Mouse (Mus musculus): Measurements from ENCODE around the gene Ppm1h. TPM values are rescaled to one million over a fixed set of nuclear protein-coding genes. Genes with fewer than 3 reads are reported as not detected.

The Ppm1h gene
- polyA plus RNA-seq, 1 experiment from 2014 or later: 33.5 TPM

GRCm38 (mm10) chr10:122887528-122888183 is 209.1 kb downstream of the Ppm1h start:
- no peaks in the 10 kb centered on the region for H3K27me3 ChIP-seq (ENCODE audit: insufficient read depth, low read length)
- 34% methylated on average over 10 of the region's 10 CpGs for whole genome bisulfite sequencing
- ATAC-seq (replicated peaks; ENCODE audit: low FRiP score, low read depth) (0 out of 2 replicates have a peak, but pooled peaks have one; percentile 11), DNase-seq (ENCODE audit: low spot score) (peak; percentile 41)
- H3K27ac ChIP-seq: peak overlapping the region; percentile 90; the same call in 1 of the 2 replicates
- 0 out of 2 replicates have a peak overlapping the region, but pooled peaks have one; percentile 10 for H3K9ac ChIP-seq (ENCODE audit: low read depth, low read length)
- H3K4me2 ChIP-seq (ENCODE audit: low read length): no peak overlapping the region
- no peak for TF ChIP-seq CTCF (IDR thresholded peaks at IDR 0.05; ENCODE audit: low read depth)
- H3K36me3 ChIP-seq (ENCODE audit: insufficient read depth, low read length): no peaks in the 10 kb centered on the region
- H3K9me3 ChIP-seq (replicated peaks; ENCODE audit: low read length): no peaks in the 10 kb centered on the region
- H3K4me1 ChIP-seq (replicated peaks; ENCODE audit: insufficient read depth, low read length): peaks cover 44% of the 10 kb centered on the region
- no peak overlapping the region for H3K4me3 ChIP-seq (replicated peaks; ENCODE audit: low read depth, low read length)

- WGBS: 80% methylated on average over 14 of the region's 14 CpGs
- TF ChIP-seq CTCF (IDR thresholded peaks at IDR 0.05; ENCODE audit: low read depth): no peak
- no peak for ATAC-seq (replicated peaks; ENCODE audit: low FRiP score, low read depth)
Measured at GRCm38 (mm10) chr10:122890682-122891350, 212.3 kb downstream of the Ppm1h start.

GRCm38 (mm10) chr10:122891461-122891860 is 212.9 kb downstream of the Ppm1h start:
- no peak overlapping the region for H3K9ac ChIP-seq (ENCODE audit: low read depth, low read length)
- no peak overlapping the region for H3K4me2 ChIP-seq (ENCODE audit: low read length)
- TF ChIP-seq CTCF (IDR thresholded peaks at IDR 0.05; ENCODE audit: low read depth): no peak
- no peaks in the 10 kb centered on the region for H3K9me3 ChIP-seq (replicated peaks; ENCODE audit: low read length)
- H3K4me1 ChIP-seq (replicated peaks; ENCODE audit: insufficient read depth, low read length): peaks cover 25% of the 10 kb centered on the region
- 62% methylated on average over 6 of the region's 6 CpGs for WGBS
- no peaks in the 10 kb centered on the region for H3K36me3 ChIP-seq (ENCODE audit: insufficient read depth, low read length)
- no peak overlapping the region for H3K4me3 ChIP-seq (replicated peaks; ENCODE audit: low read depth, low read length)
- H3K27me3 ChIP-seq (ENCODE audit: insufficient read depth, low read length): no peaks in the 10 kb centered on the region
- ATAC-seq (replicated peaks; ENCODE audit: low FRiP score, low read depth) (no peak), DNase-seq (ENCODE audit: low spot score) (no peak)
- H3K27ac ChIP-seq: no peak overlapping the region

More at GRCm38 (mm10) chr10:122890682-122891350, 212.3 kb downstream of the Ppm1h start:
- no peak for DNase-seq (ENCODE audit: low spot score)
- Histone ChIP-seq H3K9me3 (replicated peaks; ENCODE audit: low read length) (no peaks in the 10 kb centered on the region), H3K4me1 (replicated peaks; ENCODE audit: insufficient read depth, low read length) (peaks cover 27% of the 10 kb centered on the region), H3K27me3 (ENCODE audit: insufficient read depth, low read length) (no peaks in the 10 kb centered on the region), H3K4me2 (ENCODE audit: low read length) (no peak overlapping the region), H3K36me3 (ENCODE audit: insufficient read depth, low read length) (no peaks in the 10 kb centered on the region), H3K4me3 (replicated peaks; ENCODE audit: low read depth, low read length) (no peak overlapping the region), H3K27ac (no peak overlapping the region), H3K9ac (ENCODE audit: low read depth, low read length) (no peak overlapping the region)

- Histone ChIP-seq H3K4me2 (ENCODE audit: low read length) (no peak overlapping the region), H3K4me1 (replicated peaks; ENCODE audit: insufficient read depth, low read length) (peaks cover 5% of the 10 kb centered on the region; the same call in 1 of the 2 replicates), H3K9ac (ENCODE audit: low read depth, low read length) (no peak overlapping the region), H3K27me3 (ENCODE audit: insufficient read depth, low read length) (no peaks in the 10 kb centered on the region), H3K36me3 (ENCODE audit: insufficient read depth, low read length) (no peaks in the 10 kb centered on the region), H3K4me3 (replicated peaks; ENCODE audit: low read depth, low read length) (no peak overlapping the region), H3K9me3 (replicated peaks; ENCODE audit: low read length) (no peaks in the 10 kb centered on the region), H3K27ac (no peak overlapping the region)
- DNase-seq (ENCODE audit: low spot score): peak; percentile 37
- peak; percentile 19; the same call in 1 of the 2 replicates for ATAC-seq (replicated peaks; ENCODE audit: low FRiP score, low read depth)
- 79% methylated on average over 12 of the region's 12 CpGs for WGBS
- no peak for TF ChIP-seq CTCF (IDR thresholded peaks at IDR 0.05; ENCODE audit: low read depth)
Measured at GRCm38 (mm10) chr10:122894555-122895069, 216.1 kb downstream of the Ppm1h start.

GRCm38 (mm10) chr10:122895121-122895770 is 216.7 kb downstream of the Ppm1h start:
- Histone ChIP-seq H3K27me3 (ENCODE audit: insufficient read depth, low read length) (no peaks in the 10 kb centered on the region), H3K4me3 (replicated peaks; ENCODE audit: low read depth, low read length) (no peak overlapping the region), H3K4me1 (replicated peaks; ENCODE audit: insufficient read depth, low read length) (0 out of 2 replicates have a peak, but pooled peaks cover 10% of the 10 kb centered on the region), H3K9ac (ENCODE audit: low read depth, low read length) (no peak overlapping the region), H3K27ac (no peak overlapping the region), H3K36me3 (ENCODE audit: insufficient read depth, low read length) (no peaks in the 10 kb centered on the region), H3K9me3 (replicated peaks; ENCODE audit: low read length) (no peaks in the 10 kb centered on the region), H3K4me2 (ENCODE audit: low read length) (no peak overlapping the region)
- DNase-seq (ENCODE audit: low spot score): no peak
- peak; percentile 65 for TF ChIP-seq CTCF (IDR thresholded peaks at IDR 0.05; ENCODE audit: low read depth)
- no peak for ATAC-seq (replicated peaks; ENCODE audit: low FRiP score, low read depth)
- WGBS: 82% methylated on average over 12 of the region's 12 CpGs

- no peaks in the 10 kb centered on the region for H3K27me3 ChIP-seq (ENCODE audit: insufficient read depth, low read length)
- H3K4me3 ChIP-seq (replicated peaks; ENCODE audit: low read depth, low read length): no peak overlapping the region
- TF ChIP-seq CTCF (IDR thresholded peaks at IDR 0.05; ENCODE audit: low read depth): no peak
- no peak for ATAC-seq (replicated peaks; ENCODE audit: low FRiP score, low read depth)
- no peak overlapping the region for H3K9ac ChIP-seq (ENCODE audit: low read depth, low read length)
- no peak overlapping the region for H3K4me2 ChIP-seq (ENCODE audit: low read length)
- no peaks in the 10 kb centered on the region for H3K9me3 ChIP-seq (replicated peaks; ENCODE audit: low read length)
- no peaks in the 10 kb centered on the region for H3K36me3 ChIP-seq (ENCODE audit: insufficient read depth, low read length)
- 61% methylated on average over 7 of the region's 7 CpGs for WGBS
- peaks cover 5% of the 10 kb centered on the region; the same call in 1 of the 2 replicates for H3K4me1 ChIP-seq (replicated peaks; ENCODE audit: insufficient read depth, low read length)
- no peak for DNase-seq (ENCODE audit: low spot score)
- peak overlapping the region; percentile 55 for H3K27ac ChIP-seq
Measured at GRCm38 (mm10) chr10:122899971-122900370, 221.4 kb downstream of the Ppm1h start.
